In genomic region chr6:134925673-134926337, GRCm38 (mm10) we compare ENCODE assay signal across 10 mouse cellular contexts. TPM values are rescaled to one million over a fixed set of nuclear protein-coding genes. Genes with fewer than 3 reads are reported as not detected.
DNase-seq lines count a peak whose midpoint lies in the region; ATAC-seq and TF ChIP-seq lines count a peak whose summit lies in the region.
"Had no signal": no experiment of that assay in that cellular context is flagged by ENCODE, and none has a peak within 500 bp of the region (broad histone marks: within the 10 kb centered on the region; RNA-seq: fewer than 3 reads in every experiment).

No protein-coding gene starts in this region.

- 66% methylated on average over 4 of the region's 4 CpGs for WGBS in heart, embryonic 16.5 days
- 61% methylated on average over 4 of the region's 4 CpGs for WGBS in neural tube, embryonic 12.5 days
- WGBS in liver, embryonic 13.5 days (ENCODE audit: insufficient replicate concordance): 63% methylated on average over 4 of the region's 4 CpGs
- WGBS in cerebellum, adult 2 months: 49% methylated on average over 4 of the region's 4 CpGs

- H3K27ac ChIP-seq in heart, embryonic 16.5 days (ENCODE audit: low read length): no peak overlapping the region
- H3K27ac ChIP-seq in neural tube, embryonic 12.5 days: no peak overlapping the region
- peak overlapping the region; percentile 53; the same call in 1 of the 2 replicates for H3K27ac ChIP-seq in liver, embryonic 13.5 days
- H3K27ac ChIP-seq in cerebellum, adult 2 months (ENCODE audit: insufficient read depth, low read length): no peak overlapping the region

- no peak for TF ChIP-seq CTCF in cerebellum, adult 2 months (IDR thresholded peaks at IDR 0.05; ENCODE audit: borderline replicate concordance, insufficient read depth, low read depth, low read length)

- peak overlapping the region; percentile 41; the same call in 1 of the 2 replicates for H3K4me2 ChIP-seq in heart, embryonic 16.5 days (ENCODE audit: low read depth, low read length)
- peak overlapping the region; percentile 34 for H3K4me2 ChIP-seq in neural tube, embryonic 12.5 days (replicated peaks)
- H3K4me2 ChIP-seq in liver, embryonic 13.5 days: peak overlapping the region; percentile 52

- intact Hi-C loops in heart, postnatal 25 days (cut with DNase I): no loop called here

- no peak for ATAC-seq in heart, embryonic 16.5 days (replicated peaks; ENCODE audit: extremely low read depth, insufficient read depth, low FRiP score)
- no peak for ATAC-seq in neural tube, embryonic 12.5 days (ENCODE audit: low FRiP score, low read depth)
- ATAC-seq in liver, embryonic 13.5 days (ENCODE audit: low read depth): no peak

- H3K9me3 ChIP-seq in heart, embryonic 16.5 days (replicated peaks; ENCODE audit: control insufficient read depth, low read length): no peaks in the 10 kb centered on the region
- H3K9me3 ChIP-seq in neural tube, embryonic 12.5 days: no peaks in the 10 kb centered on the region
- no peaks in the 10 kb centered on the region for H3K9me3 ChIP-seq in liver, embryonic 13.5 days (replicated peaks)

- peaks cover 3% of the 10 kb centered on the region; the same call in 1 of the 2 replicates for H3K36me3 ChIP-seq in heart, embryonic 16.5 days (ENCODE audit: control insufficient read depth, insufficient read depth)
- no peaks in the 10 kb centered on the region for H3K36me3 ChIP-seq in neural tube, embryonic 12.5 days
- peaks cover 18% of the 10 kb centered on the region for H3K36me3 ChIP-seq in liver, embryonic 13.5 days

- no peak for TF ChIP-seq POLR2A in cerebellum, adult 2 months (IDR thresholded peaks at IDR 0.05; ENCODE audit: borderline replicate concordance, insufficient read depth, low read length)

- no peaks in the 10 kb centered on the region for H3K27me3 ChIP-seq in heart, embryonic 16.5 days (ENCODE audit: control insufficient read depth, insufficient read depth, low read length)
- no peaks in the 10 kb centered on the region for H3K27me3 ChIP-seq in neural tube, embryonic 12.5 days (replicated peaks)
- no peaks in the 10 kb centered on the region for H3K27me3 ChIP-seq in liver, embryonic 13.5 days
- H3K27me3 ChIP-seq in cerebellum, adult 2 months (ENCODE audit: control insufficient read depth, insufficient read depth, low read length): no peaks in the 10 kb centered on the region

- DNase-seq in heart, postnatal 25 days (ENCODE audit: low spot score): no peak
- DNase-seq in neural tube, embryonic 10.5 days (ENCODE audit: extremely low spot score, low spot score): no peak
- DNase-seq in liver, embryonic 13.5 days: no peak
- no peak for DNase-seq in cerebellum, adult 2 months
- DNase-seq in cerebellum, adult 8-10 months: no peak
- no peak for DNase-seq in thymus, postnatal 4 days
- DNase-seq: layer of hippocampus, adult 9-11 months; right cerebral cortex, postnatal 14 days had no signal

- H3K4me1 ChIP-seq in heart, embryonic 16.5 days (ENCODE audit: control insufficient read depth, insufficient read depth, low read length): peaks cover 34% of the 10 kb centered on the region
- peaks cover 44% of the 10 kb centered on the region for H3K4me1 ChIP-seq in neural tube, embryonic 12.5 days
- H3K4me1 ChIP-seq in liver, embryonic 13.5 days (replicated peaks): peaks cover 47% of the 10 kb centered on the region
- H3K4me1 ChIP-seq in cerebellum, adult 2 months (ENCODE audit: control insufficient read depth, insufficient read depth, low read length): no peaks in the 10 kb centered on the region

- no peak overlapping the region for H3K4me3 ChIP-seq in heart, embryonic 16.5 days (ENCODE audit: low read length)
- H3K4me3 ChIP-seq in neural tube, embryonic 12.5 days: no peak overlapping the region
- H3K4me3 ChIP-seq in liver, embryonic 13.5 days (replicated peaks): peak overlapping the region; percentile 28
- H3K4me3 ChIP-seq in cerebellum, adult 2 months (replicated peaks; ENCODE audit: insufficient read depth, low read depth, low read length): no peak overlapping the region

- H3K9ac ChIP-seq in heart, embryonic 16.5 days (ENCODE audit: low read length): peak overlapping the region; percentile 15; the same call in 1 of the 2 replicates
- H3K9ac ChIP-seq in neural tube, embryonic 12.5 days: no peak overlapping the region
- peak overlapping the region; percentile 39 for H3K9ac ChIP-seq in liver, embryonic 13.5 days

RNA-seq across cellular contexts. Expression of gene Cdkn1b, which starts 5.6 kb away (rescaled TPM):
- polyA plus RNA-seq in heart, embryonic 16.5 days (2015; fragmentation: Nextera tagmentation; extraction: Ambion mirVana): 14.7 TPM in 2 replicates
- total RNA-seq in heart, postnatal 25 days (2021): 10 to 100 TPM; 40.3 to 49.5 TPM
- polyA plus RNA-seq in neural tube, embryonic 12.5 days (2016; fragmentation: Nextera tagmentation; extraction: Ambion mirVana): 21.0 and 24.8 TPM in 2 replicates
- 13.0 and 14.2 TPM in 2 replicates for polyA plus RNA-seq in liver, embryonic 13.5 days (2015; fragmentation: Nextera tagmentation; extraction: Ambion mirVana)
- 45.6 and 52.7 TPM in 2 replicates for polyA plus RNA-seq in cerebellum, adult 2 months (2012; rRNA removed)

RNA-seq across cellular contexts. Expression of gene Gpr19, which starts 27.4 kb away (rescaled TPM):
- polyA plus RNA-seq in heart, embryonic 16.5 days (2015; fragmentation: Nextera tagmentation; extraction: Ambion mirVana): 9.1 and 10.6 TPM in 2 replicates
- total RNA-seq in heart, postnatal 25 days (2021): 1 to 10 TPM; 3.3 to 5.1 TPM
- 33.2 and 35.7 TPM in 2 replicates for polyA plus RNA-seq in neural tube, embryonic 12.5 days (2016; fragmentation: Nextera tagmentation; extraction: Ambion mirVana)
- polyA plus RNA-seq in liver, embryonic 13.5 days (2015; fragmentation: Nextera tagmentation; extraction: Ambion mirVana): 5.3 and 6.0 TPM in 2 replicates
- 30.5 and 32.5 TPM in 2 replicates for polyA plus RNA-seq in cerebellum, adult 2 months (2012; rRNA removed)

RNA-seq across cellular contexts. Expression of gene Apold1, which starts 55.7 kb away (rescaled TPM):
- 8.9 and 9.9 TPM in 2 replicates for polyA plus RNA-seq in heart, embryonic 16.5 days (2015; fragmentation: Nextera tagmentation; extraction: Ambion mirVana)
- total RNA-seq in heart, postnatal 25 days (2021): 1 to 10 TPM; 7.0 to 8.2 TPM
- polyA plus RNA-seq in neural tube, embryonic 12.5 days (2016; fragmentation: Nextera tagmentation; extraction: Ambion mirVana): 4.7 and 4.9 TPM in 2 replicates
- 2.1 and 2.2 TPM in 2 replicates for polyA plus RNA-seq in liver, embryonic 13.5 days (2015; fragmentation: Nextera tagmentation; extraction: Ambion mirVana)
- 1.5 TPM in 2 replicates for polyA plus RNA-seq in cerebellum, adult 2 months (2012; rRNA removed)
